Mouse (Mus musculus) neural tube, embryonic 12.5 days (tissue): Measurements from ENCODE around the gene Itk. TPM values are rescaled to one million over a fixed set of nuclear protein-coding genes. Genes with fewer than 3 reads are reported as not detected.

ENCODE experiments used
- ATAC-seq: fragments of 200-750 bp; cut with Nextera tagmentation; 2 replicates; pipeline ENCODE4 v1.8.0; 2017; ENCODE audit warnings: low read depth, mild to moderate bottlenecking, moderate TSS enrichment, moderate library complexity; ENCODE audit not compliant: low FRiP score
- H3K27ac ChIP-seq: fragments of 300-500 bp; sonication (generic); 2 replicates; pipeline ENCODE4 v1.5.1; 2016
- H3K27me3 ChIP-seq: fragments of 300-500 bp; sonication (generic); replicated peaks from 2 replicates; pipeline ENCODE4 v1.6.1; 2016; ENCODE audit warnings: mild to moderate bottlenecking
- H3K36me3 ChIP-seq: fragments of 300-500 bp; sonication (generic); 2 replicates; pipeline ENCODE4 v1.6.1; 2016; ENCODE audit warnings: mild to moderate bottlenecking
- H3K4me1 ChIP-seq: fragments of 300-500 bp; sonication (generic); 2 replicates; pipeline ENCODE4 v1.6.1; 2016
- H3K4me2 ChIP-seq: fragments of 300-500 bp; sonication (generic); replicated peaks from 2 replicates; pipeline ENCODE4 v1.6.1; 2016; ENCODE audit warnings: mild to moderate bottlenecking
- H3K4me3 ChIP-seq: fragments of 300-500 bp; sonication (generic); 2 replicates; pipeline ENCODE4 v1.5.1; 2016
- H3K9ac ChIP-seq: fragments of 300-500 bp; sonication (generic); 2 replicates; pipeline ENCODE4 v1.6.1; 2016; ENCODE audit warnings: mild to moderate bottlenecking
- H3K9me3 ChIP-seq: fragments of 300-500 bp; sonication (generic); 2 replicates; pipeline ENCODE4 v1.6.1; 2016; ENCODE audit warnings: mild to moderate bottlenecking
- WGBS: fragments of 180-500 bp; shearing (Covaris S2); methylation state at CpG from one replicate; pipeline ENCODE4 v1.1.7; 2016; 5-methylcytosine and 5-hydroxymethylcytosine counted together
- polyA plus RNA-seq: library from polyadenylated mRNA; unstranded; fragments of >200 nt; fragmentation: Nextera tagmentation; extraction: Ambion mirVana; gene quantifications from 2 replicates; pipeline ENCODE4 v1.2.1, GENCODE M21; 2016

Gene Itk
- polyA plus RNA-seq, 1 experiment from 2014 or later: not detected

DNA sequence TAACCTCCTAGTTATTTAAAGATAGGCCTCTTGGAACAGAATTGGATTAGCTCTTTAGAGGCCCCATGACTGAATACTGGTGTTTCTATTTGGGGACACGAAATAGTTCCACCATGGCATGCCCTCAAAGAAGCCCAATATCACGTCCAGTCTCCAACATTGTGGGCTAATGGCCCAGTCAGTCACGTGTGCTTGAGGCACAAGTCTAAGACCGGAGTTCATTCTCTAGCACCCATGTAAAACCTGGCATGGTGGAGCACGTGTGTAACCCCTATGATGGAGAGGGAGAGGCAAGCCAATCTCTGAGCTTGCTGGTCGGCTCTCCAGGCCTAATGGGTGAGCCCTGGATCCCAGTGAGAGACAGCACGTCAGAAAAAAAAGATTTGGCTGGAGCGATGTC, 113.1 kb downstream of the Itk start:
- Histone ChIP-seq H3K27me3 (no peaks in the 10 kb centered on the region), H3K9me3 (no peaks in the 10 kb centered on the region), H3K9ac (no peak overlapping the region), H3K36me3 (peaks cover 69% of the 10 kb centered on the region), H3K4me1 (no peaks in the 10 kb centered on the region), H3K4me3 (no peak overlapping the region), H3K4me2 (no peak overlapping the region), H3K27ac (no peak overlapping the region)
- 92% methylated on average over 8 of the region's 8 CpGs for WGBS
- ATAC-seq: no peak

- no peak overlapping the region for H3K27ac ChIP-seq
- WGBS: 21% methylated on average over 6 of the region's 6 CpGs
- peak; percentile 71 for ATAC-seq
- no peaks in the 10 kb centered on the region for H3K9me3 ChIP-seq
- no peak overlapping the region for H3K4me3 ChIP-seq
- H3K27me3 ChIP-seq: no peaks in the 10 kb centered on the region
- peaks cover 69% of the 10 kb centered on the region for H3K36me3 ChIP-seq
- H3K4me2 ChIP-seq: no peak overlapping the region
- H3K4me1 ChIP-seq: no peaks in the 10 kb centered on the region
- no peak overlapping the region for H3K9ac ChIP-seq
Measured at GRCm38 (mm10) chr11:46275302-46275701, 114.0 kb downstream of the Itk start.

Other genes with a start within 250 kb of the Itk start
- gene Nipal4, start 223.0 kb downstream of the Itk start, polyA plus RNA-seq: 0.55 and 0.82 TPM in 2 replicates
- 0.78 and 0.80 TPM in 2 replicates for gene Fndc9, start 154.0 kb downstream of the Itk start, polyA plus RNA-seq
- gene Cyfip2, start 76.7 kb downstream of the Itk start, polyA plus RNA-seq: 76.2 and 83.5 TPM in 2 replicates
- gene Fam71b, start 7.0 kb upstream of the Itk start, polyA plus RNA-seq: 0.18 TPM in 1 of 2 replicates, not detected in the other
- gene Med7, start 47.4 kb upstream of the Itk start, polyA plus RNA-seq: 83.2 and 86.4 TPM in 2 replicates
- gene Havcr2, start 65.4 kb upstream of the Itk start, polyA plus RNA-seq: 0.11 and 0.19 TPM in 2 replicates
- not detected in 2 replicates for gene Gm12169, start 134.7 kb upstream of the Itk start, polyA plus RNA-seq
- not detected in 2 replicates for gene BC053393, start 182.0 kb upstream of the Itk start, polyA plus RNA-seq
- gene Dppa1, start 239.7 kb upstream of the Itk start, polyA plus RNA-seq: not detected in 2 replicates